Mouse (Mus musculus) A20 (cell line): ENCODE data around the gene Map4k3.
"Not testable (repeated sequence)": the region's sequence is repeated elsewhere in the genome, so short reads cannot be mapped to it uniquely, and the experiment has no call there.

Source experiments
- DNase-seq: peaks from one replicate; pipeline ENCODE4 v3.0.0-alpha.2; 2011; ENCODE audit warnings: low read depth, low spot score

Gene Map4k3

GRCm38 (mm10) chr17:80568842-80569601, 159.3 kb downstream of the Map4k3 start:
- DNase-seq, result no peak

GRCm38 (mm10) chr17:80568441-80568840, 159.8 kb downstream of the Map4k3 start:
- no peak for DNase-seq

DNA sequence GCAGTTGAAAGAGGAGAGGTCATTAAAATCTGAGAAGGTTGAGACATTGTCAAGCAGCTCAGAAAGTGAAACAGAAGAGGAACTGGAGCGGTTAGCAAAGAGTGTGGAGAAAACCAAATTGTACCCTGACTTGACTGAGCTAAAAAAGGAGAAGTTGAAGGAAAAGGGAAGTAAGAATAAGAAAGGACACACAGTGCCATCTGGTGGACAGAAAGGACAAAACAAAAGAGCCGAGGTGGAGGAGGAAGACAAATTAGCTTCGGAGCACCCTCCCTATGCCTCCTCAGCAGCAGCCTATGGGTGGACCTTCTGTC, 163.7 kb downstream of the Map4k3 start:
- DNase-seq, result peak; percentile 87

GRCm38 (mm10) chr17:80563762-80564610, 164.3 kb downstream of the Map4k3 start:
- peak; percentile 88 for DNase-seq

- no peak for DNase-seq
Observed at GRCm38 (mm10) chr17:80562792-80563191, 165.5 kb downstream of the Map4k3 start.

- DNase-seq, result peak; percentile 83
Observed at GRCm38 (mm10) chr17:80560669-80561401, 167.4 kb downstream of the Map4k3 start.

DNA sequence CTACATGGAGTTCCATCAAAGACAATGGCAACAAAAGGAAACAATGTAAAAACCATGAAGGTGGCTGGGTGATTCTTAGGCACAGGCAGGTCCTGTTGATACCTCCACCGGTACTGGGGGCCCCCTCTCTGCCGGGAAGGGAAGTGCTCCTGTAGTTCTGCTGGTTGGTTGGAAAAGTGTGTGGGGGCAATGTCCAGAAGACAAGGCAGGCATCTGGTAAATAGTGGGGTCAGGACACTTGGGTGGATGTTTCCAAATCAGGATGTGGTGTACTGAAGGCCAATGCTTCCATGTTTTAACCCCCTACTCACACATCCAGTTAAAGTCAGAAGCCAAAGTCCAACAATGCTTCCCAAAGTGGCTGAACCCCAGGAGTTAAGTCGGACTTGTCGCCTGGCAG, 168.5 kb downstream of the Map4k3 start:
- no peak for DNase-seq

GRCm38 (mm10) chr17:80559050-80559449, 169.2 kb downstream of the Map4k3 start:
- DNase-seq, result peak; percentile 65

- DNase-seq, result no peak
Observed at GRCm38 (mm10) chr17:80558583-80558982, 169.7 kb downstream of the Map4k3 start.

- no peak for DNase-seq
Observed at GRCm38 (mm10) chr17:80557461-80557860, 170.8 kb downstream of the Map4k3 start.

DNA sequence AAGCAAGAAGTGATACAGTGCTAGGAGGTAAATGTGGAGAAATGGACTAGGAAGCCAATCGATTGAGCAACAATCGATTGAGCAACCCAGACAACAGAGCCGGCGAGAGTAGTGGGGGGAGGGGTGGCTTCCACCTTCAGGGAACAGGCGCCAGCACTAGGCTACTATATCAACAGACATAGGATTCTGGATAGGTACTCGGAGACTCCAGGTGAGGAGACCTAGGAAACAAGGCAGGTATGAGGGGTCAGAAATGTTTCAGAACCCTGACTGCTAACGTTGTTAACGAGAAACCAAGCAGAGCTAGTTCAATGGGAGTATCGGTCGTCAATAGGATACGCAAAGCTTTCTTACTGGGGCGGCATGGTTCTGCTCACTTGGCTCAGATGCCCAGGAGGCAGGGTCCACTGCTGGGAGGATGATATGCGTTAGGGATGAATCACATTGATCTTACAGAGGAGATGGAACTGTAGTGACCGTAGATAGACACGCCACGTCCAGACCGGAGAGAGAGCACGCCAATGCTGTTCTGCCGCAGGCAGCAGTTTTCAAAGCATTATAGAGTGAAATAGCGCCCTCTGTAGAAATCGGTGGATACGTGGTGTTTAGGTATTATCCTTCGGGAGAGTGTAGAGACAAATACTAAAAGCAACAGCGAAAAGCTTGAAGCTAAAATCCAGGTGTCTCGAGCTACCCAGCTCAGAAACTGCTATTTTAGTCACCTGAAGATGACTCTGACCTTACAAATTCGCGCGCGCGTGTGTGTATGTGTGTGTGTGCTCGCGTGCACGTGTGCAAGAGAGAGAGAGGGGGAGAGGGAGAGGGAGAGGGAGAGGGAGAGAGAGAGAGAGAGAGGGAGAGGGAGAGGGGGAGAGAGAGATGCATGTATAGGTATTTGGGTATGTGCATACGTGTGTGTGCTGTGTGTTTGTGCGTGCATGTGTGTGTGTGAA, 174.7 kb downstream of the Map4k3 start:
- peak; percentile 91 for DNase-seq

- peak; percentile 37 for DNase-seq
Observed at GRCm38 (mm10) chr17:80552653-80553052, 175.6 kb downstream of the Map4k3 start.

GRCm38 (mm10) chr17:80550981-80551380, 177.3 kb downstream of the Map4k3 start:
- DNase-seq, result no peak

DNA sequence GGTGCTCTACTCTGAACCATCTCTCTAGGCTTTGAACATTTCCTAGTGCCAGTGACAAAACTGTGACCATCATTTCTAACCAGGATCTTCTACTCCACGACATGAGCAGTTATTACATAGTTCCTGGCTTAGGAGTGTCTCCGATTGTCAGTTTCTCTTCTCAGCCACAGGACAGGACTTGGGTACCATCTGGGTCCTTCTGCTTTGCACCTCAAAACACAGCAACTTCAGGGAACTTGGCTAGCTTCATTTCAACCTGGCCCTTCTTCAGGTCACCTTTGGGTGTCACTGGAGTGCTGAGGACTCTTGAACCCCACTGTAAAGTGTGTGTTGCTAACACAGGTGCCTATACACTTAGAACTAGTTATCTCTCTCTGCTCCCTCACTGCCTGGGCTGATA, 181.4 kb downstream of the Map4k3 start:
- DNase-seq, result no peak

DNA sequence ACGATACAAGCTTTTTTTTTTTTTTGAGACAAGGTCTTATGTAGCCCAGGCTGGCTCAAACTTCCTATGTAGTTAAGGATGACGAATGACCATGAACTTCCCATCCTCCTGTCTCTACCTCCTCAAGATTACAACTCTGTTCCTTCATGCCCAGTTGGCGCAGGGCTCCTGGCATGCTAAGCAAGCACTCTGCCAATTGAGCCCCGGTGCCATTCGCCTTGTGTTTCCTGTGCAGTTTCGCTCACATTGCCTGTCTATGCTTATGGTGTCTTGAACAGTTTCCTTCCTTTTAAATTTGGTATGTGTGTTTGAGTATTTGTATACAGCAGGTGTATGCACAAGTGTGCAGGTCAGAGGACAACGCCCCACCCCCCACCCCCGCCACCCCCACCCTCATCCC, 182.1 kb downstream of the Map4k3 start:
- no peak for DNase-seq

DNA sequence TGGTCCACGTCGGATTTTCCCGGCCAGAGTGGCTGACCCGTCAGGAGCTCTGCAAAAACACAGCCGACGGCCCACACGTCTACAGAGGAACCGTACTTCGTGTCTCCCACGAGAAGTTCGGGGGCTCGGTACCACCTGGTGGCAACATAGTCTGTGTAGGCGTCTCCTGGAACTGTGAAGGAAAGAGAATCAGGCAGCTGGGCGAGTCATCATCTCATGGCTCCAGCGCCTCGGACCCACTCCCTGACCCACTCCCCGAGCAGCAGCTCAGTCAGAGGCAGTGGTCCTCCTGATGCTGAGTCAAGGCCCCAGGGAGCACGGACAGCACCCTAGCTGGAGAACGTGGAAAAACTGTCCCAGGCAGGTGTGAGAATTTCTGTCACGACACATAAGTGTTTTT, 184.6 kb downstream of the Map4k3 start:
- no peak for DNase-seq

DNA sequence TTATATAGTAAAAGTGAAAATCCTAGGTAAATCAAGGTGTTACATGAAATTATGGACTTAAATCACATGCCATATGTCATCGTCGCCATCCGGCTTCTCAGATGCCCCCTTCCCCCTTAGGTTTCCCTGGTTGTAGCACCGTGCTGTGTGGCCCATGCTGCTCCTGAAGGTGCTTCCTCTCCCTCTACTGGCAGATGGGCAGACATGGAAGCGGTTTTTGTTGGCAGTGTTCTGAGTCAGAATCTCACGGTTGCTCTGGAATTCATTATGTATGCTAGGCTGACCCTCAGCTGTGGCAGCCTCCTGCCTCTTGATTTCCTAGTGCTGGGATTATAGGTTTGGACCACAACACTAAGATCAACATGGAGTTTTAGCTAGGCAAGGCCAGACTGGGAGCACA, 191.1 kb downstream of the Map4k3 start:
- no peak for DNase-seq

DNA sequence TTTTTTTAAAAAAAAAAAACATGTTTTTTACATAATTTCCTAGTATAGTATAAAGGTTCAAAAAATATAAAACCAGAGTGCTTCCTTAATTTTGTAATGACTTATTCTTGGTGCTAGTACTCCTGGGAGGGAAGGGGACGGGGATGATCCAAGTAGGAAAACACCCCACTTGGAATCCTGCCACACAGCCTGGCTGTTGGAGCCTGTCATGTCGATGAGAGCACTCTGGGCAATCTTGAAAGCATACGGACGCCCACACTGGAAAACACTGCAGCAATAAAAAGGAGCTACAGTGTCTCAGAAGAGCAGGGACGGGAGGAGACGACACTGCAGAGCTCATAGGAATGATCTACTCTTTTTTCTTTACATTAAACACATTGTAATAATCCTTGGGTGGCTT, 192.7 kb downstream of the Map4k3 start:
- no peak for DNase-seq

DNA sequence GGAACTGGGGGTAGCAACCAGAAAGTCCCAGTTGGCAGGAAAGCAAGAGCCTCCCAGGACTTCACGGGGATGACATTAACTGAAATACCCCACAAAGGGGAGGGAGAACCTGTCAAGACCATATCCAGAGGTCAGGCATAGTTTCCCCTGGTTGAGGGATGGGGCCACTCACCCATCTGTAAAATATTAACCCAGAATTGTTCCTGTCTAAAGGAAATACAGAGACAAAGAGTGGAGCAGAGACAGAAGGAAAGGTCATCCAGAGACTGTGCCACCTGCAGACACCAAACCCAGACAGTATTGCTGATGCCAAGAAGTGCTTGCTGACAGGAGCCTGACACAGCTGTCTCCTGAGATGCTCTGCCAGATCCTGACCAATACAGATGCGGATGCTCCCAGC, 196.9 kb downstream of the Map4k3 start:
- not testable (repeated sequence) for DNase-seq
